Mouse (Mus musculus) naive thymus-derived CD4-positive, alpha-beta T cell, adult 5 months (primary cell): ENCODE measurements around the gene Usp30. TPM values are rescaled to one million over a fixed set of nuclear protein-coding genes. Genes with fewer than 3 reads are reported as not detected.

Source experiments
- polyA plus RNA-seq: library from polyadenylated mRNA; unstranded; fragments of 100-300 nt; shearing (Covaris generic); gene quantifications from one replicate; pipeline ENCODE4 v1.2.1, GENCODE M21; 2017

Gene Usp30
- 8.1 TPM for polyA plus RNA-seq

GRCm38 (mm10) chr5:114065161-114065560, at the start of gene Usp30:
Gene Usp30 (plus strand): TSS chr5:114065461.

DNA sequence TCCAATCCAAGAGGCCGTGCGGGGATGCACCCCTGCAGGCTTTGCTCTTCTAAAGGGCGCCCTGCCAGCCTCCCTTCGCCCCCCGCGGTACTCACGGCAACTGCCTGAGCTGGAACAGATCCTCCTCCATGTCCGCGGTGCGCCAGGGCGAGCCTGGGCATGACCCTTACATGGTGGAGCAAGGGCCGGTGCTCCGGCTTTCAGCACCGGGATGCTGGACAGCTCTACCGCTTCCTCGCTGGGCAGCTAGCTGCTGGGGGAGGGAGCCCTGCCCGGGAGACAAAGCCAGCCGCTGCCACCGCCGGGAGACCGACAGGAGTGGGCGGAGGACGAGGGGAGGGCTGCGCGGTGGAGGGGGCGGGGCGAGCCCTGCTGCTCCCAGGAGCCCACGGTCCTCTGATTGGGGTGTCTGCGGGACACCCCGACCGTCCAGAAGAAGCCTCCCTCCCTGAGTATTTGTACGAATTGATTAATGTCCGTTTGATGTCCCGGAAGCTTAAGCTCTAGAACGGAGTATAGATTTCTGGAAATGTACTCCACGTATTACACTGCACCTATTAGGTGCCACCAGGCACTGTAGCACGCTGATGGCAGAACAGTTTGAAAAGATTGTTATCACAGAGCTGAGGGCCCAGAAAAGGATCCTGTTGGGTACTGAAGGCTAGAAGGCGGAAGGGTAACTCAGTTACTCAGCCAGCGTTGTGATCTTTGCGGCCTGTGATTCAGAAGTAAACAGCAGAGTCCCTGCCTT, 26.0 kb downstream of the Usp30 start, which contains the start of gene Svop:
Gene Svop (minus strand): TSS at position 514 of the 751 bp plus-strand sequence.

DNA sequence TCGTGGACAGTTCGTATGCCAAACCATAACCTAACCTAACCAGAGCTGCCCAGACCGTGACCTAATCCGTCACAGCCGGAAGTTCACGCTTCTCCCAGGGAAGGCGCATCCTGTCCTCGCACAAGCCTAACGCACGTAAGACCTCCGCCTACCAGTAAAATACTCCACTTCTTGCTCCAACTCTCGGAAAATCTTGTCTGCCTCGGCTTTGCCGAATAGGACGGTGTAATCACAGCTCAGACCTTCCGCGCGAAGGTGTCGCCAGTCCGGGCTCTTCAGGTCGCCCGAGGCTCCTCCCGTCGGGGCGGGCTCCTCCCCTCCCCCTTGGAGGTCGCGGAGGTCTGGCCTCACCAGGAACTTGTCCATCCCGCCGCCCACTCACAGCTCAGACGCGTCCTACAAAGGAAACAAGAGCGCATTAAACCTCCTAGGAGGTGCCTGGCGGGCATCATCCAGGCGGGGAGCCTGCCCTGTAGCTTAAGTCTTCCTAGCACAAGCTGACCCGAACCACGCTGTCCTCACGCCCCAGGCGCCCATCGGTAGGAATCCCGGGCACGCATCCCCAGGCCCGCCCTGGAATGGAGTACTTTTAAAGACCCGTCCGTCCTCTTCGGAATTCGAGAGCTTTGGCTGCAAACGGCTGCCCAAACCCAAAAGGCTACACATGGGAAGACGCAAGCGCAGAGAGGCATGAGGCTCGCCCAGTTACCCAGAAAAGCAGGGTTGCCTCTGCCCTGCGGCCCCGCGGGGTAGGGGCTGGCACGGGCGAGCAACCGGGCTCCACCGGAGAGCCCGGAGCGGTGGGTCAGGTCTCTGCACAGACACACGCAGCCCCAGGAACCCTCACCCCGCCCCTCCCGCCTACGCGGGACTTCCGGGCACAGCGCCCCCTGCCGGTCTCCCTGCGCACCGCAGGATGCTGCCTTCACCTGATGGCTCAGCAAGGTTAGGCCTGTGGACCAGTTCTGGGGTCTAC, 62.4 kb downstream of the Usp30 start, which contains the start of gene Alkbh2:
Gene Alkbh2 (minus strand): TSS at position 845 of the 976 bp plus-strand sequence.

DNA sequence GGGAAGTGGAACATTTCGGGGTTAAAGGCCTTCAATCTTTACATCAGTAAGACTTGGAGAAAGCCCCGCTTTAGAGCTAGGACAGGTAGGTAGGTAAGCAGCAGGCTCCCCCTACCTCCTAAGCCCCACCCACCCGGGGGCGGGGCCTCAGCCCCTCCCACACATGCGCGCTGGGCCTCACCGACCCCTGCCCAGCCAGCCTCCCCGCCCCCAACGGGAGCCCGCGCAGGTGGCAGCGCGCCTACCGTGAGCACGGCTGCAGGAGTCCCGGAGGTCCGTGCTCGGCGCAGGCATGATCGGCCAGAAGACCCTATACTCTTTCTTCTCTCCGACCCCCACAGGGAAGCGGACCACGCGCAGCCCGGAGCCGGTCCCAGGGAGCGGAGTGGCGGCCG, 64.9 kb downstream of the Usp30 start, which contains the start of gene Ung:
Gene Ung (plus strand): TSS at position 176 of the 395 bp plus-strand sequence.

DNA sequence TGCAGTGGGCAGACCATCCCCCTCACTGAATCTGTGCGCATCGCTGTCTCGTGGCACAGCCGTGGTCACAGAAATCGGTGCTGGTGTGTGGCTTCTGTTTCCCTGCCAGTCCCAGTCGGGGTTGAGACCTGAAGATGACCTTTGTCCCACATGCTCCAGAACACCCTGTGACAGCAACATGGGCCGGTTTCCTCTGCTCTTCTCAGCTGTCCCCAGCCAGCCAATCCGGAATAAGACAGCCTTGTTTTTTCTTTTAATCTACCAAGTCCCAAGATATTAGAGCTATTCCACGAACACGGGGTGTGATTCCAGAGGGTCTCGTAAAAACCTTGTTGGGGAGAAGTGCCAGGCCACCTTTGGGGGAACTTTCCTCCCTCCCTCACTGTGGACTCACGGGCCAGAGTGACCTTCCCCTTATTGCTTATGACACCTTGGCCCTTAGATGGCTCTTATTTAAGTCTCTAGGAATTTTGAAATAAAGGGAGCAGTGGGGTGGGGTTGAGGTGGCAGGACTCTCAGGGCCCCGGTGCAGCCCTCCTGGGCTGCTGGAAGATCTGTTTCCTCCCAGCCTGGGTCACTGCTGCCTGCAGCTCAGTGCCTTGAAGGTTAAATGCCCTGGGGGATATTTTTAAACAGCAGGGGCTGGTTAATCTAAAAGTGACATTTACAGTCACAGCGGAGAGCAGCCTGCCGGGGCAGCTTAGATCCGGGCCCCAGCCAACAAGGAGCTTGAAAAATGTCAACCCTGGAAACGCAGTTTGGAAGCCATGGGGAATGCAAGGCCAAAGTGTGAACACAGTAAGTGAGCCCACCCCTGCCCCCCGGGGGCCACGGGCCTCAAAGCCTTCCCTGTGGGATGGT, 81.0 kb downstream of the Usp30 start, which contains the start of gene Acacb:
Gene Acacb (plus strand): TSS at position 508 of the 861 bp plus-strand sequence.

Other genes starting within 250 kb of the Usp30 start
- 1,013 TPM for gene Selplg, start 232.8 kb upstream of the Usp30 start, polyA plus RNA-seq
- 101 TPM for gene Coro1c, start 156.7 kb upstream of the Usp30 start, polyA plus RNA-seq
- gene Ssh1, start 71.6 kb upstream of the Usp30 start, polyA plus RNA-seq = 20.5 TPM
- gene Dao, start 61.8 kb upstream of the Usp30 start, polyA plus RNA-seq = not detected
- not detected for gene Svop, start 26.1 kb downstream of the Usp30 start, polyA plus RNA-seq
- gene Alkbh2, start 62.8 kb downstream of the Usp30 start, polyA plus RNA-seq = 8.4 TPM
- 9.0 TPM for gene Ung, start 64.9 kb downstream of the Usp30 start, polyA plus RNA-seq
- 0.85 TPM for gene Acacb, start 81.1 kb downstream of the Usp30 start, polyA plus RNA-seq
- gene Foxn4, start 208.3 kb downstream of the Usp30 start, polyA plus RNA-seq = not detected
- 0.96 TPM for gene Myo1h, start 223.7 kb downstream of the Usp30 start, polyA plus RNA-seq